Mouse (Mus musculus): Measurements from ENCODE around the gene Olfr628. TPM values are rescaled to one million over a fixed set of nuclear protein-coding genes. Genes with fewer than 3 reads are reported as not detected.
"Not testable (repeated sequence)": the region's sequence is repeated elsewhere in the genome, so short reads cannot be mapped to it uniquely, and the experiment has no call there.

Gene Olfr628
- polyA plus RNA-seq (2012; fragmentation: generic; extraction: Trizol): not detected

GRCm38 (mm10) chr7:103730074-103730473 lies at the start of gene Olfr628:
Gene Olfr628, plus strand, starts transcription at chr7:103730374.
- H3K36me3 ChIP-seq (ENCODE audit: control insufficient read depth, insufficient read depth): no peaks in the 10 kb centered on the region
- H3K4me2 ChIP-seq (ENCODE audit: low read depth): no peak within 1 kb of the TSS

GRCm38 (mm10) chr7:103682420-103682819 lies 47.8 kb upstream of the Olfr628 start, which contains the start of gene Olfr625-ps1:
Gene Olfr625-ps1, plus strand, starts transcription at chr7:103682720.
- no peaks in the 10 kb centered on the region for H3K27me3 ChIP-seq (ENCODE audit: control insufficient read depth, insufficient read depth, insufficient read length)
- H3ac ChIP-seq (ENCODE audit: control insufficient read depth, insufficient read length): no peak within 1 kb of the TSS
- no peak within 1 kb of the TSS for H3K4me2 ChIP-seq (ENCODE audit: low read depth)
- no peak within 1 kb of the TSS for H3K4me3 ChIP-seq
- H3K36me3 ChIP-seq (ENCODE audit: control insufficient read depth, insufficient read depth): no peaks in the 10 kb centered on the region
- H3K79me2 ChIP-seq (ENCODE audit: control insufficient read depth, insufficient read depth): no peaks in the 10 kb centered on the region
- TF ChIP-seq MAX (IDR thresholded peaks at IDR 0.05; ENCODE audit: low read depth): no peak
- TF ChIP-seq REST (IDR thresholded peaks at IDR 0.05; ENCODE audit: insufficient read depth, insufficient read length): no peak
- TF ChIP-seq USF1 (IDR thresholded peaks at IDR 0.05; ENCODE audit: low read depth): no peak
- no peak for TF ChIP-seq POLR2AphosphoS2 (IDR thresholded peaks at IDR 0.05; ENCODE audit: insufficient read length, low read depth)
- TF ChIP-seq TCF3 (IDR thresholded peaks at IDR 0.05; ENCODE audit: insufficient read length, low read depth): no peak
- no peak for TF ChIP-seq MYOD1 (IDR thresholded peaks at IDR 0.05; ENCODE audit: control insufficient read depth in 1 of 3, insufficient read length in 2 of 3, low read depth in 2 of 3)
- no peak for TF ChIP-seq MYOG (IDR thresholded peaks at IDR 0.05; ENCODE audit: control insufficient read depth in 1 of 3, insufficient read depth in 1 of 3, insufficient read length in 2 of 3, low read depth in 2 of 3)
- no peak for TF ChIP-seq CEBPB (IDR thresholded peaks at IDR 0.05; ENCODE audit: insufficient read depth, poor library complexity, severe bottlenecking)
- no peak for TF ChIP-seq SRF (IDR thresholded peaks at IDR 0.05; ENCODE audit: control insufficient read depth, insufficient read length, low read depth)
- no peak for TF ChIP-seq TCF12 (IDR thresholded peaks at IDR 0.05; ENCODE audit: insufficient read depth, poor library complexity, severe bottlenecking)

More at GRCm38 (mm10) chr7:103730074-103730473, at the start of gene Olfr628:
- Histone ChIP-seq H3K79me2 (ENCODE audit: control insufficient read depth, insufficient read depth) (no peaks in the 10 kb centered on the region), H3K27me3 (ENCODE audit: control insufficient read depth, insufficient read depth, insufficient read length) (no peaks in the 10 kb centered on the region), H3K4me3 (no peak within 1 kb of the TSS), H3ac (ENCODE audit: control insufficient read depth, insufficient read length) (no peak within 1 kb of the TSS)
- no peak for TF ChIP-seq MAX (IDR thresholded peaks at IDR 0.05; ENCODE audit: low read depth)
- no peak for TF ChIP-seq CEBPB (IDR thresholded peaks at IDR 0.05; ENCODE audit: insufficient read depth, poor library complexity, severe bottlenecking)
- TF ChIP-seq REST (IDR thresholded peaks at IDR 0.05; ENCODE audit: insufficient read depth, insufficient read length): no peak
- no peak for TF ChIP-seq POLR2AphosphoS2 (IDR thresholded peaks at IDR 0.05; ENCODE audit: insufficient read length, low read depth)
- TF ChIP-seq MYOG (IDR thresholded peaks at IDR 0.05; ENCODE audit: control insufficient read depth in 1 of 3, insufficient read depth in 1 of 3, insufficient read length in 2 of 3, low read depth in 2 of 3): no peak
- no peak for TF ChIP-seq POLR2A (IDR thresholded peaks at IDR 0.05; ENCODE audit: insufficient read length, low read depth)

GRCm38 (mm10) chr7:103699469-103699868 lies 30.7 kb upstream of the Olfr628 start:
- Histone ChIP-seq H3K4me2 (ENCODE audit: low read depth) (no peak overlapping the region), H3K27me3 (ENCODE audit: control insufficient read depth, insufficient read depth, insufficient read length) (no peaks in the 10 kb centered on the region), H3K79me2 (ENCODE audit: control insufficient read depth, insufficient read depth) (no peaks in the 10 kb centered on the region), H3K36me3 (ENCODE audit: control insufficient read depth, insufficient read depth) (no peaks in the 10 kb centered on the region), H3ac (ENCODE audit: control insufficient read depth, insufficient read length) (no peak overlapping the region), H3K4me3 (no peak overlapping the region)
- no peak for TF ChIP-seq TCF3 (IDR thresholded peaks at IDR 0.05; ENCODE audit: insufficient read length, low read depth)
- TF ChIP-seq SRF (IDR thresholded peaks at IDR 0.05; ENCODE audit: control insufficient read depth, insufficient read length, low read depth): no peak
- no peak for TF ChIP-seq TCF12 (IDR thresholded peaks at IDR 0.05; ENCODE audit: insufficient read depth, poor library complexity, severe bottlenecking)

- Histone ChIP-seq H3K4me3 (no peak overlapping the region), H3ac (ENCODE audit: control insufficient read depth, insufficient read length) (no peak overlapping the region), H3K27me3 (ENCODE audit: control insufficient read depth, insufficient read depth, insufficient read length) (no peaks in the 10 kb centered on the region), H3K4me2 (ENCODE audit: low read depth) (no peak overlapping the region), H3K36me3 (ENCODE audit: control insufficient read depth, insufficient read depth) (no peaks in the 10 kb centered on the region), H3K79me2 (ENCODE audit: control insufficient read depth, insufficient read depth) (no peaks in the 10 kb centered on the region)
- TF ChIP-seq MYOD1 (IDR thresholded peaks at IDR 0.05; ENCODE audit: control insufficient read depth in 1 of 3, insufficient read length in 2 of 3, low read depth in 2 of 3): no peak
- no peak for TF ChIP-seq MAX (IDR thresholded peaks at IDR 0.05; ENCODE audit: low read depth)
- no peak for TF ChIP-seq MYOG (IDR thresholded peaks at IDR 0.05; ENCODE audit: control insufficient read depth in 1 of 3, insufficient read depth in 1 of 3, insufficient read length in 2 of 3, low read depth in 2 of 3)
- TF ChIP-seq POLR2AphosphoS2 (IDR thresholded peaks at IDR 0.05; ENCODE audit: insufficient read length, low read depth): no peak
- no peak for TF ChIP-seq TCF3 (IDR thresholded peaks at IDR 0.05; ENCODE audit: insufficient read length, low read depth)
- TF ChIP-seq USF1 (IDR thresholded peaks at IDR 0.05; ENCODE audit: low read depth): no peak
- TF ChIP-seq SRF (IDR thresholded peaks at IDR 0.05; ENCODE audit: control insufficient read depth, insufficient read length, low read depth): no peak
- TF ChIP-seq POLR2A (IDR thresholded peaks at IDR 0.05; ENCODE audit: insufficient read length, low read depth): no peak
- TF ChIP-seq TCF12 (IDR thresholded peaks at IDR 0.05; ENCODE audit: insufficient read depth, poor library complexity, severe bottlenecking): no peak
- no peak for TF ChIP-seq REST (IDR thresholded peaks at IDR 0.05; ENCODE audit: insufficient read depth, insufficient read length)
- no peak for TF ChIP-seq CEBPB (IDR thresholded peaks at IDR 0.05; ENCODE audit: insufficient read depth, poor library complexity, severe bottlenecking)
- TF ChIP-seq E2F4 (IDR thresholded peaks at IDR 0.05; ENCODE audit: insufficient read depth): no peak
These were observed 18.1 kb upstream of the Olfr628 start for GRCm38 (mm10) chr7:103712024-103712423.

GRCm38 (mm10) chr7:103714371-103714770 lies 15.8 kb upstream of the Olfr628 start, which contains the start of gene Olfr243:
Gene Olfr243, plus strand, starts transcription at chr7:103714671.
- Histone ChIP-seq H3K27me3 (ENCODE audit: control insufficient read depth, insufficient read depth, insufficient read length) (no peaks in the 10 kb centered on the region), H3K4me2 (ENCODE audit: low read depth) (no peak within 1 kb of the TSS), H3ac (ENCODE audit: control insufficient read depth, insufficient read length) (no peak within 1 kb of the TSS), H3K36me3 (ENCODE audit: control insufficient read depth, insufficient read depth) (no peaks in the 10 kb centered on the region), H3K4me3 (no peak within 1 kb of the TSS), H3K79me2 (ENCODE audit: control insufficient read depth, insufficient read depth) (no peaks in the 10 kb centered on the region)
- no peak for TF ChIP-seq MYOG (IDR thresholded peaks at IDR 0.05; ENCODE audit: control insufficient read depth in 1 of 3, insufficient read depth in 1 of 3, insufficient read length in 2 of 3, low read depth in 2 of 3)
- TF ChIP-seq SRF (IDR thresholded peaks at IDR 0.05; ENCODE audit: control insufficient read depth, insufficient read length, low read depth): no peak
- no peak for TF ChIP-seq POLR2AphosphoS2 (IDR thresholded peaks at IDR 0.05; ENCODE audit: insufficient read length, low read depth)
- TF ChIP-seq MYOD1 (IDR thresholded peaks at IDR 0.05; ENCODE audit: control insufficient read depth in 1 of 3, insufficient read length in 2 of 3, low read depth in 2 of 3): no peak
- TF ChIP-seq TCF12 (IDR thresholded peaks at IDR 0.05; ENCODE audit: insufficient read depth, poor library complexity, severe bottlenecking): no peak

- H3K4me2 ChIP-seq (ENCODE audit: low read depth); H3K79me2 ChIP-seq (ENCODE audit: control insufficient read depth, insufficient read depth); H3K36me3 ChIP-seq (ENCODE audit: control insufficient read depth, insufficient read depth); H3K27me3 ChIP-seq (ENCODE audit: control insufficient read depth, insufficient read depth, insufficient read length); H3ac ChIP-seq (ENCODE audit: control insufficient read depth, insufficient read length); H3K4me3 ChIP-seq: not testable (repeated sequence)
These were observed 13.8 kb upstream of the Olfr628 start for GRCm38 (mm10) chr7:103716398-103716797.
